39 mouse cellular contexts compared by ENCODE assay signal in the genomic region with DNA sequence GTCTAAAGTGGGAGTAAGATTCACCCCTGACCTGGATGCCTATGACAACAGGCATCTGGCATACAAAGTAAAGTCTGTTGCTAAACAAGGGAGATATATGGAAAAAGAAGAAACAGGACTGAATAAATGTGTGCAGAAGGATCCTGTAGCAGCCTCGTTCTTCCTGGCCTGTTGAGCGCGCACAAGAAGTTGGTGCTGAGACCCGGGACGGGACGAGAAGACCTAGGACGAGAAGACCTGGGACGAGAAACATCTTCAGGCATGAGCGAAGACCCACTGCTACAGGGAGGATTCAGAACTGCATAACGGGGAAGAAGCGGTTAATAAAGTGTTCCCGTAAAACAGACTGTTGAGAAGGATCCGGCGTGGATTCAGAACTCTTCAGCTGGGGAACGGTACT. TPM values are rescaled to one million over a fixed set of nuclear protein-coding genes. Genes with fewer than 3 reads are reported as not detected.
"Had no signal": no experiment of that assay in that cellular context is flagged by ENCODE, and none has a peak within 500 bp of the region (broad histone marks: within the 10 kb centered on the region; RNA-seq: fewer than 3 reads in every experiment).

No protein-coding gene starts in this region.

RNA-seq across cellular contexts. Expression of gene Gm5169, which starts 46.2 kb away (rescaled TPM):
- total RNA-seq: left cerebral cortex, adult 8-10 months; left cerebral cortex, postnatal 10 days; left cerebral cortex, postnatal 14 days; left cerebral cortex, postnatal 25 days; left cerebral cortex, postnatal 36 days; left cerebral cortex, postnatal 4 days; liver, adult 2 months; megakaryocyte progenitor cell, adult 5-6 weeks; megakaryocyte, adult 5-6 weeks; megakaryocyte-erythroid progenitor cell, adult 5-6 weeks; midbrain, postnatal 0 days; monocyte, adult 5-6 weeks had no signal
- polyA plus RNA-seq: limb, embryonic 10.5 days; limb, embryonic 11.5 days; limb, embryonic 12.5 days; limb, embryonic 13.5 days; limb, embryonic 14.5 days; limb, embryonic 15.5 days; liver, adult 2 months; liver, embryonic 11.5 days; liver, embryonic 12.5 days; liver, embryonic 13.5 days; liver, embryonic 14.5 days; liver, embryonic 15.5 days; liver, embryonic 16.5 days; liver, postnatal 0 days; lung, adult 2 months; lung, embryonic 14.5 days; lung, embryonic 15.5 days; lung, embryonic 16.5 days; macrophage; midbrain, embryonic 10.5 days; midbrain, embryonic 11.5 days; midbrain, embryonic 12.5 days; midbrain, embryonic 13.5 days; midbrain, embryonic 14.5 days; midbrain, embryonic 15.5 days; midbrain, embryonic 16.5 days; midbrain, postnatal 0 days; neural tube, embryonic 11.5 days; neural tube, embryonic 12.5 days had no signal
